Mouse (Mus musculus) forebrain, embryonic 13.5 days (tissue): ENCODE data around the gene Samd10. TPM values are rescaled to one million over a fixed set of nuclear protein-coding genes. Genes with fewer than 3 reads are reported as not detected.

Experiments used
- microRNA-seq: library from miRNA; unstranded; fragments of <30 nt; microRNA quantifications from one replicate; pipeline ENCODE4, GENCODE M21; 2016
- polyA plus RNA-seq: library from polyadenylated mRNA; unstranded; fragments of >200 nt; fragmentation: Nextera tagmentation; extraction: Ambion mirVana; gene quantifications from 2 replicates; pipeline ENCODE4 v1.2.1, GENCODE M21; 2015

Samd10 gene
- polyA plus RNA-seq, 1 experiment from 2014 or later: 88.7 TPM

Small RNA genes within 50 kb of the gene (microRNA-seq; reads per million reads assigned to microRNA genes)
- gene Mir7006: not detected

Other genes starting within 250 kb of the Samd10 start
- 54.6 and 58.5 TPM in 2 replicates for gene Zgpat, start 234.3 kb downstream of the Samd10 start, polyA plus RNA-seq
- gene Arfrp1, start 233.8 kb downstream of the Samd10 start, polyA plus RNA-seq: 90.5 and 98.2 TPM in 2 replicates
- 33.1 and 37.1 TPM in 2 replicates for gene Lime1, start 219.1 kb downstream of the Samd10 start, polyA plus RNA-seq
- gene Zbtb46, start 139.8 kb downstream of the Samd10 start, polyA plus RNA-seq: 10.2 and 12.8 TPM in 2 replicates
- 0.16 TPM in 1 of 2 replicates, not detected in the other for gene Abhd16b, start 106.0 kb downstream of the Samd10 start, polyA plus RNA-seq
- gene Tpd52l2, start 102.1 kb downstream of the Samd10 start, polyA plus RNA-seq: 133 and 138 TPM in 2 replicates
- gene Dnajc5, start 78.7 kb downstream of the Samd10 start, polyA plus RNA-seq: 140 and 165 TPM in 2 replicates
- gene Uckl1, start 14.3 kb downstream of the Samd10 start, polyA plus RNA-seq: 54.6 and 58.1 TPM in 2 replicates
- 67.9 and 74.9 TPM in 2 replicates for gene Prpf6, start 7.3 kb downstream of the Samd10 start, polyA plus RNA-seq
- 49.7 and 56.4 TPM in 2 replicates for gene Zfp512b, start 6.4 kb downstream of the Samd10 start, polyA plus RNA-seq
- 0.23 TPM in 1 of 2 replicates, not detected in the other for gene Gm29797, start 57.8 kb upstream of the Samd10 start, polyA plus RNA-seq
- 11.6 and 13.0 TPM in 2 replicates for gene Sox18, start 72.4 kb upstream of the Samd10 start, polyA plus RNA-seq
- 31.0 and 35.9 TPM in 2 replicates for gene Tcea2, start 81.1 kb upstream of the Samd10 start, polyA plus RNA-seq
- gene Rgs19, start 94.8 kb upstream of the Samd10 start, polyA plus RNA-seq: 45.3 and 45.4 TPM in 2 replicates
- gene Lkaaear1, start 99.2 kb upstream of the Samd10 start, polyA plus RNA-seq: not detected in 2 replicates
- gene Oprl1, start 115.8 kb upstream of the Samd10 start, polyA plus RNA-seq: 33.5 and 48.2 TPM in 2 replicates
- gene Myt1, start 164.1 kb upstream of the Samd10 start, polyA plus RNA-seq: 39.9 and 40.9 TPM in 2 replicates
- 36.2 and 36.8 TPM in 2 replicates for gene Pcmtd2, start 238.6 kb upstream of the Samd10 start, polyA plus RNA-seq